8 mouse cellular contexts compared by ENCODE assay signal in genomic region chr19:8713997-8714652, GRCm38 (mm10). TPM values are rescaled to one million over a fixed set of nuclear protein-coding genes. Genes with fewer than 3 reads are reported as not detected.
DNase-seq lines count a peak whose midpoint lies in the region; ATAC-seq and TF ChIP-seq lines count a peak whose summit lies in the region.

No protein-coding gene starts in this region.

- peaks cover 5% of the 10 kb centered on the region for H3K4me1 ChIP-seq in liver, adult 2 months (ENCODE audit: control insufficient read depth, insufficient read depth, low read length)
- H3K4me1 ChIP-seq in embryonic facial prominence, embryonic 13.5 days: peaks cover 27% of the 10 kb centered on the region
- H3K4me1 ChIP-seq in limb, embryonic 11.5 days (ENCODE audit: control insufficient read depth, insufficient read depth, low read length): peaks cover 7% of the 10 kb centered on the region
- peaks cover 42% of the 10 kb centered on the region for H3K4me1 ChIP-seq in neural tube, embryonic 15.5 days

- H3K9ac ChIP-seq in liver, adult 2 months (ENCODE audit: low read depth, low read length): peak overlapping the region; percentile 29
- H3K9ac ChIP-seq in embryonic facial prominence, embryonic 13.5 days: peak overlapping the region; percentile 91
- peak overlapping the region; percentile 89 for H3K9ac ChIP-seq in limb, embryonic 11.5 days (ENCODE audit: low read length)
- peak overlapping the region; percentile 74 for H3K9ac ChIP-seq in neural tube, embryonic 15.5 days (replicated peaks)

- H3K9me3 ChIP-seq in embryonic facial prominence, embryonic 13.5 days: no peaks in the 10 kb centered on the region
- no peaks in the 10 kb centered on the region for H3K9me3 ChIP-seq in limb, embryonic 11.5 days (ENCODE audit: control insufficient read depth, low read length)
- H3K9me3 ChIP-seq in neural tube, embryonic 15.5 days (replicated peaks): no peaks in the 10 kb centered on the region

- TF ChIP-seq CTCF in liver, adult 2 months (IDR thresholded peaks at IDR 0.05; ENCODE audit: low read depth, low read length): no peak

- TF ChIP-seq POLR2A in liver, adult 2 months (IDR thresholded peaks at IDR 0.05; ENCODE audit: extremely low read depth, insufficient read depth, low read length): no peak

- no peak overlapping the region for H3K27ac ChIP-seq in liver, adult 2 months (replicated peaks; ENCODE audit: insufficient read depth, low read depth, low read length)
- H3K27ac ChIP-seq in embryonic facial prominence, embryonic 13.5 days: peak overlapping the region; percentile 96
- H3K27ac ChIP-seq in limb, embryonic 11.5 days (replicated peaks; ENCODE audit: low read depth, low read length): 0 out of 2 replicates have a peak overlapping the region, but pooled peaks have one; percentile 77
- H3K27ac ChIP-seq in neural tube, embryonic 15.5 days (replicated peaks): peak overlapping the region; percentile 90

- no peaks in the 10 kb centered on the region; the same call in 1 of the 2 replicates for H3K79me2 ChIP-seq in liver, adult 2 months (ENCODE audit: control insufficient read depth, insufficient read depth, low read length)

- no peak for ATAC-seq in embryonic facial prominence, embryonic 13.5 days (ENCODE audit: insufficient number of reproducible peaks, insufficient read depth, low FRiP score, low TSS enrichment, low read depth)
- ATAC-seq in limb, embryonic 11.5 days (ENCODE audit: insufficient number of reproducible peaks, low FRiP score, low TSS enrichment, low read depth): no peak
- ATAC-seq in neural tube, embryonic 15.5 days (ENCODE audit: low FRiP score): peak; percentile 8; the same call in 1 of the 2 replicates

- intact Hi-C loops in left cerebral cortex, postnatal 4 days (cut with DNase I): no loop called here

- DNase-seq in liver, adult 2 months (ENCODE audit: extremely low read depth, low read depth, low spot score): no peak
- no peak for DNase-seq in liver
- DNase-seq in limb, embryonic 11.5 days (ENCODE audit: low spot score): no peak
- no peak for DNase-seq in urinary bladder, postnatal 10 days (ENCODE audit: low spot score)
- no peak for DNase-seq in right cerebral cortex, postnatal 14 days
- DNase-seq in left cerebral cortex, postnatal 4 days: no peak

- peak overlapping the region; percentile 78 for H3K4me2 ChIP-seq in embryonic facial prominence, embryonic 13.5 days
- peak overlapping the region; percentile 70 for H3K4me2 ChIP-seq in limb, embryonic 11.5 days (ENCODE audit: low read depth, severe bottlenecking)
- H3K4me2 ChIP-seq in neural tube, embryonic 15.5 days: peak overlapping the region; percentile 68

- H3K4me3 ChIP-seq in liver, adult 2 months (ENCODE audit: insufficient read depth, low read depth, low read length): peak overlapping the region; percentile 94
- peak overlapping the region; percentile 86 for H3K4me3 ChIP-seq in embryonic facial prominence, embryonic 13.5 days
- peak overlapping the region; percentile 95 for H3K4me3 ChIP-seq in limb, embryonic 11.5 days (ENCODE audit: low read depth, low read length)
- peak overlapping the region; percentile 72 for H3K4me3 ChIP-seq in neural tube, embryonic 15.5 days (replicated peaks)

- peaks cover 16% of the 10 kb centered on the region; the same call in 1 of the 2 replicates for H3K36me3 ChIP-seq in liver, adult 2 months (ENCODE audit: control insufficient read depth, insufficient read depth, low read length)
- H3K36me3 ChIP-seq in embryonic facial prominence, embryonic 13.5 days: peaks cover 23% of the 10 kb centered on the region
- H3K36me3 ChIP-seq in limb, embryonic 11.5 days (ENCODE audit: control insufficient read depth, insufficient read depth, low read length): peaks cover 17% of the 10 kb centered on the region
- H3K36me3 ChIP-seq in neural tube, embryonic 15.5 days: peaks cover 28% of the 10 kb centered on the region

- WGBS in liver, adult 2 months: 24% methylated on average over 13 of the region's 13 CpGs
- WGBS in embryonic facial prominence, embryonic 13.5 days: 7% methylated on average over 13 of the region's 13 CpGs
- 6% methylated on average over 13 of the region's 13 CpGs for WGBS in limb, embryonic 11.5 days
- WGBS in neural tube, embryonic 15.5 days: 5% methylated on average over 13 of the region's 13 CpGs

- H3K27me3 ChIP-seq in liver, adult 2 months (ENCODE audit: control insufficient read depth, insufficient read depth, low read length): no peaks in the 10 kb centered on the region
- H3K27me3 ChIP-seq in embryonic facial prominence, embryonic 13.5 days: no peaks in the 10 kb centered on the region
- no peaks in the 10 kb centered on the region for H3K27me3 ChIP-seq in limb, embryonic 11.5 days (ENCODE audit: control insufficient read depth, insufficient read depth, low read length)
- no peaks in the 10 kb centered on the region for H3K27me3 ChIP-seq in neural tube, embryonic 15.5 days (replicated peaks)

RNA-seq across cellular contexts. Expression of gene Slc3a2, which starts 9.0 kb away (rescaled TPM):
- 30.2 and 37.6 TPM in 2 replicates for total RNA-seq in liver, adult 2 months (2014; rRNA removed)
- 62.9 and 71.6 TPM in 2 replicates for polyA plus RNA-seq in liver, adult 2 months (2012; rRNA removed)
- polyA plus RNA-seq in embryonic facial prominence, embryonic 13.5 days (2015; fragmentation: Nextera tagmentation; extraction: Ambion mirVana): 99.9 and 116 TPM in 2 replicates
- polyA plus RNA-seq in limb, embryonic 11.5 days (2014; fragmentation: Nextera tagmentation; extraction: Ambion mirVana): 108 and 114 TPM in 2 replicates
- 158 and 159 TPM in 2 replicates for polyA plus RNA-seq in neural tube, embryonic 15.5 days (2015; fragmentation: Nextera tagmentation; extraction: Ambion mirVana)
- 100 to 1,000 TPM; 166 to 179 TPM for total RNA-seq in left cerebral cortex, postnatal 4 days (2021)

RNA-seq across cellular contexts. Expression of gene Wdr74, which starts 21.5 kb away (rescaled TPM):
- 12.5 and 16.6 TPM in 2 replicates for total RNA-seq in liver, adult 2 months (2014; rRNA removed)
- polyA plus RNA-seq in liver, adult 2 months (2012; rRNA removed): 23.8 and 28.9 TPM in 2 replicates
- 88.6 and 100 TPM in 2 replicates for polyA plus RNA-seq in embryonic facial prominence, embryonic 13.5 days (2015; fragmentation: Nextera tagmentation; extraction: Ambion mirVana)
- 92.9 and 100 TPM in 2 replicates for polyA plus RNA-seq in limb, embryonic 11.5 days (2014; fragmentation: Nextera tagmentation; extraction: Ambion mirVana)
- 91.0 and 95.2 TPM in 2 replicates for polyA plus RNA-seq in neural tube, embryonic 15.5 days (2015; fragmentation: Nextera tagmentation; extraction: Ambion mirVana)
- total RNA-seq in left cerebral cortex, postnatal 4 days (2021): 10 to 100 TPM; 55.9 to 56.5 TPM

RNA-seq across cellular contexts. Expression of gene 1700092M07Rik, which starts 26.4 kb away (rescaled TPM):
- total RNA-seq in liver, adult 2 months (2014; rRNA removed): 0.83 TPM in 1 of 2 replicates, not detected in the other
- not detected in 2 replicates for polyA plus RNA-seq in liver, adult 2 months (2012; rRNA removed)
- polyA plus RNA-seq in embryonic facial prominence, embryonic 13.5 days (2015; fragmentation: Nextera tagmentation; extraction: Ambion mirVana): 2.2 and 2.7 TPM in 2 replicates
- polyA plus RNA-seq in limb, embryonic 11.5 days (2014; fragmentation: Nextera tagmentation; extraction: Ambion mirVana): 0.99 and 1.8 TPM in 2 replicates
- 1.5 and 2.2 TPM in 2 replicates for polyA plus RNA-seq in neural tube, embryonic 15.5 days (2015; fragmentation: Nextera tagmentation; extraction: Ambion mirVana)
- total RNA-seq in left cerebral cortex, postnatal 4 days (2021): 1 to 10 TPM; 2.7 to 2.8 TPM

RNA-seq across cellular contexts. Expression of gene Stx5a, which starts 27.1 kb away (rescaled TPM):
- 43.5 and 46.8 TPM in 2 replicates for total RNA-seq in liver, adult 2 months (2014; rRNA removed)
- 42.0 and 62.1 TPM in 2 replicates for polyA plus RNA-seq in liver, adult 2 months (2012; rRNA removed)
- 182 and 184 TPM in 2 replicates for polyA plus RNA-seq in embryonic facial prominence, embryonic 13.5 days (2015; fragmentation: Nextera tagmentation; extraction: Ambion mirVana)
- 125 and 127 TPM in 2 replicates for polyA plus RNA-seq in limb, embryonic 11.5 days (2014; fragmentation: Nextera tagmentation; extraction: Ambion mirVana)
- polyA plus RNA-seq in neural tube, embryonic 15.5 days (2015; fragmentation: Nextera tagmentation; extraction: Ambion mirVana): 124 and 127 TPM in 2 replicates
- total RNA-seq in left cerebral cortex, postnatal 4 days (2021): 10 to 100 TPM; 70.8 to 77.5 TPM

RNA-seq across cellular contexts. Expression of gene Nxf1, which starts 42.7 kb away (rescaled TPM):
- total RNA-seq in liver, adult 2 months (2014; rRNA removed): 16.2 and 22.3 TPM in 2 replicates
- polyA plus RNA-seq in liver, adult 2 months (2012; rRNA removed): 27.3 and 43.1 TPM in 2 replicates
- polyA plus RNA-seq in embryonic facial prominence, embryonic 13.5 days (2015; fragmentation: Nextera tagmentation; extraction: Ambion mirVana): 199 and 230 TPM in 2 replicates
- polyA plus RNA-seq in limb, embryonic 11.5 days (2014; fragmentation: Nextera tagmentation; extraction: Ambion mirVana): 228 and 247 TPM in 2 replicates
- polyA plus RNA-seq in neural tube, embryonic 15.5 days (2015; fragmentation: Nextera tagmentation; extraction: Ambion mirVana): 127 and 140 TPM in 2 replicates
- 100 to 1,000 TPM; 105 to 110 TPM for total RNA-seq in left cerebral cortex, postnatal 4 days (2021)

Comparison
In these comparisons a context has a peak if more than half of its experiments do, and no peak if none do; other contexts are left out.
1. H3K9ac ChIP-seq: peak in every context shown above with its lines; median percentile 91 in embryonic facial prominence, embryonic 13.5 days; 89 in limb, embryonic 11.5 days; 74 in neural tube, embryonic 15.5 days; 29 in liver, adult 2 months.